Mouse (Mus musculus): ENCODE results near the gene Mapk14. TPM values are rescaled to one million over a fixed set of nuclear protein-coding genes. Genes with fewer than 3 reads are reported as not detected.

Mapk14 gene
- polyA plus RNA-seq, 1 experiment from 2014 or later, result 23.6 TPM

DNA sequence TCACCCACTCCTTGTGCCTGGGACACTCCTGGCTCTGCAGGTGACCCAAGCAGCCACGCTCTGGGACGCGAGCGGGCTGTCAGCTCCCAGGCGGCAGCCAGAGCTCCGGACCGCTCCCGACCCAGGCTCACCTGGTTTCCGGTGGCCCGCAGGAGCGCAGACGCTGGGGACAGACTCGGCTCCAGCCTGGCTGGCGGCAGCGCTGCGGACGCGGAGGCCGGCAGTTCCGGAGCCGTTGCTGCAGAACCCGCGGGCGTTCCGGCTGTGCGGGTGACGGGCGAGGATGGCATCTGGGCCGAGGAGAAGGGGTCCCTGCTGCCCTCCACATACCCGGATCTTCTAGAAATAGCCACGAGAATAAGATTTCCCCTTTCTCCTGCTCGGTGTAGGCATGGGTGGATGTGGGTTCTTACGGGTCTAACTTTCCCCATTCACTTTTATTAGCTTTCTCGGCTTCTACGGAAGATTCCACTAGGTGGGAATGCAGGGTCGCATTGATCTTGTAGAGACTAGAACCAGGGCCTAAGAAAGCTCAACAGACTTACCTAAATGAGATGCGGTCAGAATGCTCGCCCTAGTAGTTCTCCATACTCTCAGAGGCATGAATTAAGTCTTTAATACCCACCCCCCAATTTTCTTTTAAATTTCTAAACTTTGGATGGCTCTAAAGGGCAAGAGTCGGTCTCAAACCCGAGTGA lies 1.4 kb upstream of the Mapk14 start, which contains the start of gene Slc26a8:
Gene Slc26a8, minus strand, starts transcription at position 648 of the 698 bp plus-strand sequence.
- TF ChIP-seq CTCF (IDR thresholded peaks at IDR 0.05; ENCODE audit: low read depth), result no peak

DNA sequence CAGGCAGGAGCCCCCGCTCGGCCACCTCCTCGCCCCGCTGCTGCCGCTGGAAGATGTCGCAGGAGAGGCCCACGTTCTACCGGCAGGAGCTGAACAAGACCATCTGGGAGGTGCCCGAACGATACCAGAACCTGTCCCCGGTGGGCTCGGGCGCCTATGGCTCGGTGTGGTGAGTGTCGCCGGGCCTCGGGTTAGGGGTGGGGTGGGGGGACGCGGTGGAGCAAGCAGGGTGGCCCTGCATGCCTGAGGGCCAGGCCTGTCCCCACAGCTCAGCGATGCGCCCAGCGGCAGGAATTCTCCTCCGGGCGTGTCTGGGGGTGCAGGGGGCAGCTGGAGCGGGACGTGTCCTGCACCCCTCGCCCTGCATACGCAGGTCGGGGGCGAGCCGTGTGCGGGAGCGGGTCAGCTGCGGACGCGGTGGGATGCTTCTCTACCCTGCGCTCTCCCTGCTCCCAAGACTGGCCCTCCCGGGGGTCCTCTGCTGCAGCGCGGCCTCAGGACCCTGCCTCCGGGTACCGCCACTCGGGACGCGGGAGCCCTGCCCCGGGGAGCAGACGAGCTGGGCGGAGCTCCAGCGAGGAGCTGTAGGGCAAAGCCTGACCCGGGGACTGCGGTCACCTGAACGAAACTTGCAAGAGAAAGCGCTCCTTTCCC lies 685 bp downstream of the Mapk14 start:
- peak overlapping the region; percentile 95 for H3K9ac ChIP-seq (ENCODE audit: low read depth, low read length)
- WGBS, result under 1% methylated on average over 47 of the region's 53 CpGs
- H3K4me1 ChIP-seq (replicated peaks; ENCODE audit: control insufficient read depth, insufficient read depth, low read length), result peaks cover 8% of the 10 kb centered on the region
- no peaks in the 10 kb centered on the region for H3K27me3 ChIP-seq (replicated peaks; ENCODE audit: control insufficient read depth, insufficient read depth, low read length)
- H3K4me2 ChIP-seq (replicated peaks; ENCODE audit: low read depth), result peak overlapping the region; percentile 68
- H3K36me3 ChIP-seq (ENCODE audit: control insufficient read depth, insufficient read depth), result no peaks in the 10 kb centered on the region
- peak overlapping the region; percentile 98 for H3K27ac ChIP-seq (ENCODE audit: low read depth, low read length)
- TF ChIP-seq CTCF (IDR thresholded peaks at IDR 0.05; ENCODE audit: low read depth), result peak; percentile 60
- peak overlapping the region; percentile 89 for H3K4me3 ChIP-seq (ENCODE audit: low read depth, low read length)
- H3K9me3 ChIP-seq (ENCODE audit: control insufficient read depth), result no peaks in the 10 kb centered on the region
- ATAC-seq, result peak; percentile 20

More for the DNA sequence above, 1.4 kb upstream of the Mapk14 start, which contains the start of gene Slc26a8:
- peak within 1 kb of the TSS; percentile 89 for H3K4me3 ChIP-seq (ENCODE audit: low read depth, low read length)
- H3K27me3 ChIP-seq (replicated peaks; ENCODE audit: control insufficient read depth, insufficient read depth, low read length), result no peaks in the 10 kb centered on the region
- peak within 1 kb of the TSS; percentile 79 for H3K4me2 ChIP-seq (replicated peaks; ENCODE audit: low read depth)
- no peaks in the 10 kb centered on the region for H3K9me3 ChIP-seq (ENCODE audit: control insufficient read depth)
- H3K27ac ChIP-seq (ENCODE audit: low read depth, low read length), result peak within 1 kb of the TSS; percentile 98
- no peaks in the 10 kb centered on the region for H3K36me3 ChIP-seq (ENCODE audit: control insufficient read depth, insufficient read depth)
- no peak for ATAC-seq
- peak within 1 kb of the TSS; percentile 69 for H3K9ac ChIP-seq (ENCODE audit: low read depth, low read length)
- peaks cover 5% of the 10 kb centered on the region for H3K4me1 ChIP-seq (replicated peaks; ENCODE audit: control insufficient read depth, insufficient read depth, low read length)
- 9% methylated on average over 40 of the region's 40 CpGs for WGBS

DNA sequence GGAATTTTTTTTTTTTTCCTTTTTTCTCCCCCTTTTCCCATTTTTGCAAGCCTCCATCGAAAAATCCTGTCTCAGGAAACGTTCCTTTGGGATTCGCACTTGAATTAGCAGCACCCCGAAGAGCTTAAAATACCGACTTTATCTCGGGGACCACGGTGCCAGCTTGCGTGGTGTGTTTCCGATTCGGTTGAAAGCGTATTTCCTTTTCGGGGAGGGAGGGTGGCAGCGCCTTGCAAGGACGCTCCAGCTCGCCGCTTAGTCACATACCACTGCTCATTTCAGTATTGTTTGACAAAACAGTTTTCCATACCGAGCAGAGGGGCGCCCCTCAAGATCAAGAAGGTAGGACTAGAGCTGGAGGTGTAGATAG lies 1.2 kb downstream of the Mapk14 start:
- peak overlapping the region; percentile 68 for H3K4me2 ChIP-seq (replicated peaks; ENCODE audit: low read depth)
- no peak for ATAC-seq
- peaks cover 8% of the 10 kb centered on the region for H3K4me1 ChIP-seq (replicated peaks; ENCODE audit: control insufficient read depth, insufficient read depth, low read length)
- H3K9ac ChIP-seq (ENCODE audit: low read depth, low read length), result peak overlapping the region; percentile 95
- H3K27me3 ChIP-seq (replicated peaks; ENCODE audit: control insufficient read depth, insufficient read depth, low read length), result no peaks in the 10 kb centered on the region
- H3K4me3 ChIP-seq (ENCODE audit: low read depth, low read length), result peak overlapping the region; percentile 89
- H3K36me3 ChIP-seq (ENCODE audit: control insufficient read depth, insufficient read depth), result no peaks in the 10 kb centered on the region
- H3K27ac ChIP-seq (ENCODE audit: low read depth, low read length), result peak overlapping the region; percentile 98
- no peaks in the 10 kb centered on the region for H3K9me3 ChIP-seq (ENCODE audit: control insufficient read depth)
- TF ChIP-seq CTCF (IDR thresholded peaks at IDR 0.05; ENCODE audit: low read depth), result no peak
- WGBS, result under 1% methylated on average over 18 of the region's 18 CpGs

DNA sequence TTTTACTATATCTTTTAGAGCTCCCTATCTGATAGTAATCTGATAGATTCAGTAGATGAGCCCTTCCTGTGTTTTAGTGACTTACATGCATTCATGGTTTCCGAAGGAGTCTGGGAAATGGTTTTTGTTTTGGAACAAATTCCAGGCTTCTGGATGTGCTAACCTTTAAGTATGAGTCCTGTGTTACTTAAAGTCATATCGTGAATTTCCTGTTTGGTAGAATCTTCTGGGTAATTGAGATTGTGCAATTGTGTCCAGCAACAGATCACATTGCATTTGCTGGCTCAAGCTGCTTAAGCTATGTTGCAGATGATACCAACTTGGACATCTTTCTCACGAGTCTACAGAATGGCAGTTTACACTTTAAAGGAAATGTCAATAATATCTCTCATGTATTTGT lies 2.0 kb downstream of the Mapk14 start:
- peak overlapping the region; percentile 89 for H3K4me3 ChIP-seq (ENCODE audit: low read depth, low read length)
- peak overlapping the region; percentile 68 for H3K4me2 ChIP-seq (replicated peaks; ENCODE audit: low read depth)
- H3K4me1 ChIP-seq (replicated peaks; ENCODE audit: control insufficient read depth, insufficient read depth, low read length), result peaks cover 14% of the 10 kb centered on the region
- H3K27me3 ChIP-seq (replicated peaks; ENCODE audit: control insufficient read depth, insufficient read depth, low read length), result no peaks in the 10 kb centered on the region
- no peak for TF ChIP-seq CTCF (IDR thresholded peaks at IDR 0.05; ENCODE audit: low read depth)
- no peaks in the 10 kb centered on the region for H3K9me3 ChIP-seq (ENCODE audit: control insufficient read depth)
- H3K9ac ChIP-seq (ENCODE audit: low read depth, low read length), result peak overlapping the region; percentile 95; the same call in 1 of the 2 replicates
- no peaks in the 10 kb centered on the region for H3K36me3 ChIP-seq (ENCODE audit: control insufficient read depth, insufficient read depth)
- ATAC-seq, result no peak
- WGBS, result 13% methylated on average over 3 of the region's 3 CpGs
- H3K27ac ChIP-seq (ENCODE audit: low read depth, low read length), result peak overlapping the region; percentile 98; the same call in 1 of the 2 replicates

DNA sequence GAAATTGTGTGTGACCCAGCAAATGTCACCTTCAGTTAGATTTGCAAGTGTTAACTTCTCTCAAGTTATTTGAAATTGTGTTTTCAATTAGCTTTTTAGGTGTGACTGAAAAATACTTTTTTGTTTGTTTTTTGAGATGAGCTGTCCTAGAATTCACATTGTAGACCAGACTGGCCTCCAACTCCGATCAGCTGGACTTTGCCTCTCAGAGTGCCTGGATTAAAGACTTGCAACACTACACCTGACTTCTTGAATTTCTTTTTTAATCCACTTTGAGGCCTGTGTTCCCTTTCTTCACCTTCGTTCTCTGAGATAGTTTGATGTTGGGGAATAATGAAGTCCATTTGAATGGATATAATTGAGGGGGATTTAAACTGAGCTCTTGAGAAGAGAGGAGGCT lies 2.9 kb downstream of the Mapk14 start:
- 38% methylated on average over 2 of the region's 2 CpGs for WGBS
- no peaks in the 10 kb centered on the region for H3K9me3 ChIP-seq (ENCODE audit: control insufficient read depth)
- H3K4me1 ChIP-seq (replicated peaks; ENCODE audit: control insufficient read depth, insufficient read depth, low read length), result peaks cover 22% of the 10 kb centered on the region
- TF ChIP-seq CTCF (IDR thresholded peaks at IDR 0.05; ENCODE audit: low read depth), result no peak
- no peak for ATAC-seq
- no peak overlapping the region for H3K9ac ChIP-seq (ENCODE audit: low read depth, low read length)
- no peak overlapping the region for H3K4me3 ChIP-seq (ENCODE audit: low read depth, low read length)
- no peaks in the 10 kb centered on the region for H3K27me3 ChIP-seq (replicated peaks; ENCODE audit: control insufficient read depth, insufficient read depth, low read length)
- peak overlapping the region; percentile 68 for H3K4me2 ChIP-seq (replicated peaks; ENCODE audit: low read depth)
- no peaks in the 10 kb centered on the region for H3K36me3 ChIP-seq (ENCODE audit: control insufficient read depth, insufficient read depth)
- H3K27ac ChIP-seq (ENCODE audit: low read depth, low read length), result peak overlapping the region; percentile 42; the same call in 1 of the 2 replicates

DNA sequence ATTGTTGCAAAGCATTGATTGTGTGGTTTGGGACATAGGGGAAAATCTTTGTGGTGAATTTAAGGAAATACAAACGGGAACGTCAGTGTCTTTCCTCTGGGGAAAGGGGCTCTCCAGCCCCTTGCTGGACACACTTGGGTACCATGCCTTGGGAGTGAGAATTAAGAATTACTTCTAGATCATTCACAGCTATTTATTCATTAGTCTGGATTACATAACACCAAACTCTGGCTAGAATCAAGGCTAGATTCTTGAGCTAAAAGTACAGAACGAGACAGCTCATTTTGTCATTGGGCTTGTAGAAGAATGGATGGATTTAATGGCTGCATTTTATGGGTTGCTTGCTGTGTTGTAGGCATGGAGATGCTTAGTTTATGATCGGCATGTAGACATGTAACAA lies 3.7 kb downstream of the Mapk14 start:
- 81% methylated on average over 4 of the region's 4 CpGs for WGBS
- Histone ChIP-seq H3K27me3 (replicated peaks; ENCODE audit: control insufficient read depth, insufficient read depth, low read length) (no peaks in the 10 kb centered on the region), H3K4me3 (ENCODE audit: low read depth, low read length) (no peak overlapping the region), H3K4me2 (replicated peaks; ENCODE audit: low read depth) (no peak overlapping the region), H3K9ac (ENCODE audit: low read depth, low read length) (no peak overlapping the region), H3K27ac (ENCODE audit: low read depth, low read length) (no peak overlapping the region), H3K9me3 (ENCODE audit: control insufficient read depth) (no peaks in the 10 kb centered on the region), H3K36me3 (ENCODE audit: control insufficient read depth, insufficient read depth) (no peaks in the 10 kb centered on the region), H3K4me1 (replicated peaks; ENCODE audit: control insufficient read depth, insufficient read depth, low read length) (peaks cover 22% of the 10 kb centered on the region)
- ATAC-seq, result no peak
- TF ChIP-seq CTCF (IDR thresholded peaks at IDR 0.05; ENCODE audit: low read depth), result no peak
